Mouse (Mus musculus): ENCODE data around the gene Ell2.

The Ell2 gene

GRCm38 (mm10) chr13:75766238-75766637 is 59.7 kb downstream of the Ell2 start:
- in situ Hi-C loops (cut with MboI, MseI) = no loop called here

- in situ Hi-C loops (cut with MboI, MseI) = no loop called here
Observed at GRCm38 (mm10) chr13:75766967-75767366, 60.4 kb downstream of the Ell2 start.

- in situ Hi-C loops (cut with MboI, MseI) = no loop called here
Observed at GRCm38 (mm10) chr13:75770744-75771143, 64.2 kb downstream of the Ell2 start.

- in situ Hi-C loops (cut with MboI, MseI) = no loop called here
Observed at GRCm38 (mm10) chr13:75771404-75771803, 64.8 kb downstream of the Ell2 start.

- in situ Hi-C loops (cut with MboI, MseI) = no loop called here
Observed at GRCm38 (mm10) chr13:75771984-75772730, 65.6 kb downstream of the Ell2 start.

GRCm38 (mm10) chr13:75775961-75776360 is 69.4 kb downstream of the Ell2 start:
- in situ Hi-C loops (cut with MboI, MseI) = no loop called here

GRCm38 (mm10) chr13:75776692-75777091 is 70.1 kb downstream of the Ell2 start:
- in situ Hi-C loops (cut with MboI, MseI) = no loop called here

- in situ Hi-C loops (cut with MboI, MseI) = no loop called here
Observed at GRCm38 (mm10) chr13:75778156-75778555, 71.6 kb downstream of the Ell2 start.

GRCm38 (mm10) chr13:75779169-75779568 is 72.6 kb downstream of the Ell2 start:
- in situ Hi-C loops (cut with MboI, MseI) = no loop called here

- in situ Hi-C loops (cut with MboI, MseI) = no loop called here
Observed at GRCm38 (mm10) chr13:75780096-75780495, 73.5 kb downstream of the Ell2 start.

- in situ Hi-C loops (cut with MboI, MseI) = no loop called here
Observed at GRCm38 (mm10) chr13:75785726-75786125, 79.2 kb downstream of the Ell2 start.

- in situ Hi-C loops (cut with MboI, MseI) = no loop called here
Observed at GRCm38 (mm10) chr13:75786264-75786663, 79.7 kb downstream of the Ell2 start.

- in situ Hi-C loops (cut with MboI, MseI) = no loop called here
Observed at GRCm38 (mm10) chr13:75787364-75787763, 80.8 kb downstream of the Ell2 start.

- in situ Hi-C loops (cut with MboI, MseI) = no loop called here
Observed at GRCm38 (mm10) chr13:75788178-75788577, 81.6 kb downstream of the Ell2 start.

- in situ Hi-C loops (cut with MboI, MseI) = no loop called here
Observed at GRCm38 (mm10) chr13:75789061-75789834, 82.7 kb downstream of the Ell2 start.

GRCm38 (mm10) chr13:75790550-75791205 is 84.1 kb downstream of the Ell2 start:
- in situ Hi-C loops (cut with MboI, MseI) = no loop called here

- in situ Hi-C loops (cut with MboI, MseI) = no loop called here
Observed at GRCm38 (mm10) chr13:75793863-75794629, 87.5 kb downstream of the Ell2 start.

- in situ Hi-C loops (cut with MboI, MseI) = loop anchor here (5.0 kb wide), 2 partner anchors 90 to 570 kb away; partner anchors contain the start of gene Ell2
Observed at GRCm38 (mm10) chr13:75797369-75798141, 91.0 kb downstream of the Ell2 start.

- in situ Hi-C loops (cut with MboI, MseI) = loop anchor here (5.0 kb wide), 2 partner anchors 91 to 571 kb away; partner anchors contain the start of gene Ell2
Observed at GRCm38 (mm10) chr13:75798413-75799302, 92.1 kb downstream of the Ell2 start.

- in situ Hi-C loops (cut with MboI, MseI) = loop anchor here (5.0 kb wide), 2 partner anchors 92 to 572 kb away; partner anchors contain the start of gene Ell2
Observed at GRCm38 (mm10) chr13:75799421-75799820, 92.9 kb downstream of the Ell2 start.
